Mouse (Mus musculus): ENCODE results near the gene Elovl6.

DNA sequence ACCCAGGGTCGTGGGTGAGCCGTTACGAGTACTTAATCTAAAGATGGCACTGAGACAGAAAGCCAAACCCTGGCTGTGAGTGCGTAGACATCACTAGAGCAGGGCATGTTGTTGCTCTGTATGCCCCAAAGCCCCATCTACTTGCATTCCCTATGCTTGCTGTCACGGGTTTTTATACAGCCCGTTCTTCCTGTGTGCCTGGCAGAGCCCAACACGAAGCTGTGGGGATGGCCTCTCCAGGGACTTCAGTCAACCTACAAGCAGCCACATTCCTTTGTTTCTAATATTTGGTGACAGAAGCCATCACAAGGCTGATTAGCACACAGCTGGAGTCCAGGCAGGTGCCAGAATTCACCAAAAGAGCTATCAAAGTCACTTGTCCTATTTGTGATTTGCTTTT is 73.3 kb downstream of the Elovl6 start:
- TF ChIP-seq CTCF (IDR thresholded peaks at IDR 0.05; ENCODE audit: control insufficient read depth, insufficient read depth, low read length) (no peak), POLR2A (IDR thresholded peaks at IDR 0.05; ENCODE audit: borderline replicate concordance, control insufficient read depth, low read depth, low read length) (no peak)
